In the genomic region with DNA sequence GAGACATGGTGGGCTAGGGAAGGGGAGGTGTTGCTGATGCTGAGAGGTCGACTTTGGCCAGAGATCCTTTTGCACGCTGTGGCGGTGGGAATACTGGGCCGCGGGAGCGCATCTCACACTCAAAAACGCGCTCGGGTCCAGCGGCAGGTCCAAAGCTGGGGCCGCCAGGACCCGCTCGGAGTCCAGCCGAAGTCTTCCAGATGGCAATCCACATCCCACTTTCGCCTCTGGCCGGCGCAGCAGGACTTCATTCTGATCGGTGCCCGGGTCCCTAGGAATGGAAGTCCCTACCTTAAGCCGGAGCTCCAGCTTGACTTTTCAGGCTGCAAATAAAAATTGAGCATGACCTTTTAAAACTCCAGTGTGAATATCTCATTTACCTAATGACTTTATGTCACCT, we compare ENCODE assay signal across 8 mouse cellular contexts. TPM values are rescaled to one million over a fixed set of nuclear protein-coding genes. Genes with fewer than 3 reads are reported as not detected.
DNase-seq lines count a peak whose midpoint lies in the region; ATAC-seq and TF ChIP-seq lines count a peak whose summit lies in the region.

No protein-coding gene starts in this region.

- WGBS in hindbrain, embryonic 16.5 days = 2% methylated on average over 20 of the region's 20 CpGs
- 1% methylated on average over 20 of the region's 20 CpGs for WGBS in liver, embryonic 15.5 days (ENCODE audit: insufficient replicate concordance)
- WGBS in stomach, embryonic 14.5 days = 1% methylated on average over 20 of the region's 20 CpGs

- H3K4me1 ChIP-seq in testis, adult 2 months (ENCODE audit: control insufficient read depth, insufficient read depth, low read length) = peaks cover 7% of the 10 kb centered on the region; the same call in 1 of the 2 replicates
- peaks cover 8% of the 10 kb centered on the region for H3K4me1 ChIP-seq in hindbrain, embryonic 16.5 days (ENCODE audit: control insufficient read depth, insufficient read depth, low read depth, low read length)
- peaks cover 3% of the 10 kb centered on the region; the same call in 1 of the 2 replicates for H3K4me1 ChIP-seq in liver, embryonic 15.5 days (replicated peaks)
- peaks cover 8% of the 10 kb centered on the region; the same call in 1 of the 2 replicates for H3K4me1 ChIP-seq in stomach, embryonic 14.5 days (ENCODE audit: control insufficient read depth, insufficient read depth, low read length)

- H3K4me3 ChIP-seq in testis, adult 2 months (ENCODE audit: control insufficient read depth, low read depth, low read length) = peak overlapping the region; percentile 27; the same call in 1 of the 2 replicates
- peak overlapping the region; percentile 42 for H3K4me3 ChIP-seq in hindbrain, embryonic 16.5 days (ENCODE audit: low read length)
- H3K4me3 ChIP-seq in liver, embryonic 15.5 days (replicated peaks) = peak overlapping the region; percentile 42
- peak overlapping the region; percentile 33 for H3K4me3 ChIP-seq in stomach, embryonic 14.5 days (ENCODE audit: low read depth, low read length)

- no peaks in the 10 kb centered on the region for H3K36me3 ChIP-seq in testis, adult 2 months (ENCODE audit: control insufficient read depth, insufficient read depth, low read length)
- H3K36me3 ChIP-seq in hindbrain, embryonic 16.5 days (ENCODE audit: control insufficient read depth, insufficient read depth, low read length) = no peaks in the 10 kb centered on the region
- H3K36me3 ChIP-seq in liver, embryonic 15.5 days (replicated peaks) = no peaks in the 10 kb centered on the region
- no peaks in the 10 kb centered on the region for H3K36me3 ChIP-seq in stomach, embryonic 14.5 days (ENCODE audit: control insufficient read depth, insufficient read depth, low read length)

- ATAC-seq in hindbrain, embryonic 16.5 days = peak; percentile 57; the same call in 1 of the 2 replicates
- no peak for ATAC-seq in liver, embryonic 15.5 days (ENCODE audit: insufficient read depth)
- ATAC-seq in stomach, embryonic 14.5 days (ENCODE audit: insufficient number of reproducible peaks, insufficient read depth, low FRiP score, low read depth) = peak; percentile 23; the same call in 1 of the 2 replicates

- peak overlapping the region; percentile 60 for H3K9ac ChIP-seq in hindbrain, embryonic 16.5 days (ENCODE audit: low read depth, low read length)
- no peak overlapping the region for H3K9ac ChIP-seq in liver, embryonic 15.5 days
- H3K9ac ChIP-seq in stomach, embryonic 14.5 days (replicated peaks; ENCODE audit: low read depth, low read length) = peak overlapping the region; percentile 47; the same call in 1 of the 2 replicates

- no peak for TF ChIP-seq POLR2A in testis, adult 2 months (IDR thresholded peaks at IDR 0.05; ENCODE audit: control insufficient read depth, low read depth, low read length)

- no peak for DNase-seq in testis, postnatal 10 days (ENCODE audit: low spot score)
- DNase-seq in fibroblast of lung, adult 2 months (ENCODE audit: low read depth) = peak; percentile 17
- DNase-seq in gastrocnemius, adult 8-10 months (ENCODE audit: low spot score in 2 of 2) = no peak
- DNase-seq in layer of hippocampus, postnatal 36 days = no peak

- 0 out of 2 replicates have a peak, but pooled peaks cover 2% of the 10 kb centered on the region for H3K27me3 ChIP-seq in testis, adult 2 months (ENCODE audit: control insufficient read depth, insufficient read depth, low read length)
- no peaks in the 10 kb centered on the region; the same call in 1 of the 2 replicates for H3K27me3 ChIP-seq in hindbrain, embryonic 16.5 days (replicated peaks; ENCODE audit: control insufficient read depth, insufficient read depth, low read length)
- peaks cover 75% of the 10 kb centered on the region for H3K27me3 ChIP-seq in liver, embryonic 15.5 days
- no peaks in the 10 kb centered on the region for H3K27me3 ChIP-seq in stomach, embryonic 14.5 days (ENCODE audit: control insufficient read depth, insufficient read depth, low read length)

- H3K27ac ChIP-seq in testis, adult 2 months (ENCODE audit: control insufficient read depth, insufficient read depth, low read depth, low read length) = no peak overlapping the region
- peak overlapping the region; percentile 78 for H3K27ac ChIP-seq in hindbrain, embryonic 16.5 days (ENCODE audit: low read depth, low read length)
- no peak overlapping the region for H3K27ac ChIP-seq in liver, embryonic 15.5 days (replicated peaks)
- H3K27ac ChIP-seq in stomach, embryonic 14.5 days (ENCODE audit: low read length) = peak overlapping the region; percentile 66; the same call in 1 of the 2 replicates

- no peaks in the 10 kb centered on the region for H3K9me3 ChIP-seq in hindbrain, embryonic 16.5 days (ENCODE audit: control insufficient read depth, low read length)
- no peaks in the 10 kb centered on the region for H3K9me3 ChIP-seq in liver, embryonic 15.5 days (replicated peaks)
- H3K9me3 ChIP-seq in stomach, embryonic 14.5 days (ENCODE audit: control insufficient read depth, low read depth, low read length) = no peaks in the 10 kb centered on the region

- peak overlapping the region; percentile 82 for H3K4me2 ChIP-seq in hindbrain, embryonic 16.5 days (ENCODE audit: low read length)
- peak overlapping the region; percentile 57 for H3K4me2 ChIP-seq in liver, embryonic 15.5 days
- H3K4me2 ChIP-seq in stomach, embryonic 14.5 days (replicated peaks; ENCODE audit: low read depth, low read length) = peak overlapping the region; percentile 64

- TF ChIP-seq CTCF in testis, adult 2 months (IDR thresholded peaks at IDR 0.05; ENCODE audit: control insufficient read depth, insufficient read depth, insufficient replicate concordance, low read depth, low read length) = no peak

RNA-seq across cellular contexts. Expression of gene Meis2, which starts 9.8 kb away (rescaled TPM):
- polyA plus RNA-seq in testis, adult 2 months (2012; rRNA removed) = 1.2 and 1.4 TPM in 2 replicates
- polyA plus RNA-seq in hindbrain, embryonic 16.5 days (2015; fragmentation: Nextera tagmentation; extraction: Ambion mirVana) = 128 and 131 TPM in 2 replicates
- 1.4 and 2.3 TPM in 2 replicates for polyA plus RNA-seq in liver, embryonic 15.5 days (2015; fragmentation: Nextera tagmentation; extraction: Ambion mirVana)
- polyA plus RNA-seq in stomach, embryonic 14.5 days (2014; fragmentation: Nextera tagmentation; extraction: Ambion mirVana) = 85.0 and 86.3 TPM in 2 replicates
- total RNA-seq in gastrocnemius, adult 8-10 months (2022) = 1 to 10 TPM in 2 of 4 experiments, under 1 TPM in 2; 0.56 to 1.9 (median 1.00) TPM
- total RNA-seq in layer of hippocampus, postnatal 36 days (2021) = 10 to 100 TPM; 39.2 to 43.8 TPM

Comparison
In these comparisons a context has a peak if more than half of its experiments do, and no peak if none do; other contexts are left out.
1. H3K27ac ChIP-seq: peak in hindbrain, embryonic 16.5 days (single experiment) and stomach, embryonic 14.5 days (single experiment); none in testis, adult 2 months (single experiment) and liver, embryonic 15.5 days (single experiment).
2. RNA of gene Meis2, which starts 9.8 kb away (polyA plus RNA-seq): 128 to 131 TPM in hindbrain, embryonic 16.5 days and 85.0 to 86.3 TPM in stomach, embryonic 14.5 days; 1.4 to 2.3 TPM in liver, embryonic 15.5 days and 1.2 to 1.4 TPM in testis, adult 2 months; every median in the first group is over 10 times any median in the second.
3. Peak in every context shown above with its lines, with median percentiles within 50 percentile points of each other: H3K4me3 ChIP-seq and H3K4me2 ChIP-seq.